Mouse (Mus musculus) cerebellum, adult 2 months (tissue): ENCODE measurements around the gene Timm8a2. TPM values are rescaled to one million over a fixed set of nuclear protein-coding genes. Genes with fewer than 3 reads are reported as not detected.

Experiments used
- DNase-seq, 2 experiments: peaks; one replicate each; pipeline ENCODE4 v3.0.0; 2021
- H3K27ac ChIP-seq: fragments of 200-500 bp; 2 replicates; pipeline ENCODE4 v1.5.1; 2012; ENCODE audit warnings: low read length, control low read depth, inconsistent platforms; ENCODE audit not compliant: insufficient read depth
- H3K27me3 ChIP-seq: fragments of 200-500 bp; 2 replicates; pipeline ENCODE4 v1.6.1; 2012; ENCODE audit warnings: inconsistent platforms, mild to moderate bottlenecking, low read length, moderate library complexity; ENCODE audit not compliant: control insufficient read depth, insufficient read depth
- H3K4me1 ChIP-seq: fragments of 200-500 bp; 2 replicates; pipeline ENCODE4 v1.6.1; 2011; ENCODE audit warnings: low read length; ENCODE audit not compliant: control insufficient read depth, insufficient read depth
- H3K4me3 ChIP-seq: fragments of 200-500 bp; replicated peaks from 2 replicates; pipeline ENCODE3; 2011; ENCODE audit warnings: mild to moderate bottlenecking, low read depth, low read length, control low read depth; ENCODE audit not compliant: insufficient read depth
- CTCF ChIP-seq: fragments of 200-500 bp; IDR thresholded peaks from 2 replicates; pipeline ENCODE4 v1.5.1; 2011; ENCODE audit warnings: low read depth, mild to moderate bottlenecking, control low read depth, low read length, moderate library complexity, borderline replicate concordance; ENCODE audit not compliant: insufficient read depth
- POLR2A ChIP-seq: fragments of 200-500 bp; IDR thresholded peaks from 2 replicates; pipeline ENCODE4 v1.6.1; 2011; ENCODE audit warnings: low read length, control low read depth, borderline replicate concordance; ENCODE audit not compliant: insufficient read depth
- WGBS: fragments of 180-500 bp; shearing (Covaris S2); methylation state at CpG from one replicate; pipeline ENCODE4 v1.1.7; 2018; 5-methylcytosine and 5-hydroxymethylcytosine counted together
- polyA plus RNA-seq: library from polyadenylated mRNA; depleted of rRNA; stranded (reverse); fragments of >200 nt; gene quantifications from 2 replicates; pipeline ENCODE4 v1.2.3, GENCODE M21; 2012

Gene Timm8a2
- polyA plus RNA-seq, 1 experiment = 0.28 TPM

GRCm38 (mm10) chr14:122012814-122013213 is 21.7 kb upstream of the Timm8a2 start:
- TF ChIP-seq POLR2A (no peak), CTCF (no peak)
- Histone ChIP-seq H3K27me3 (no peaks in the 10 kb centered on the region), H3K4me1 (no peaks in the 10 kb centered on the region), H3K4me3 (no peak overlapping the region), H3K27ac (no peak overlapping the region)
- DNase-seq = no peak
- 78% methylated on average over 13 of the region's 13 CpGs for WGBS

- 89% methylated on average over 14 of the region's 14 CpGs for WGBS
- H3K4me3 ChIP-seq = no peak overlapping the region
- DNase-seq = no peak
- no peaks in the 10 kb centered on the region for H3K4me1 ChIP-seq
- no peak overlapping the region for H3K27ac ChIP-seq
- TF ChIP-seq POLR2A (no peak), CTCF (no peak)
- no peaks in the 10 kb centered on the region for H3K27me3 ChIP-seq
Measured at GRCm38 (mm10) chr14:122013417-122013951, 21.0 kb upstream of the Timm8a2 start.

DNA sequence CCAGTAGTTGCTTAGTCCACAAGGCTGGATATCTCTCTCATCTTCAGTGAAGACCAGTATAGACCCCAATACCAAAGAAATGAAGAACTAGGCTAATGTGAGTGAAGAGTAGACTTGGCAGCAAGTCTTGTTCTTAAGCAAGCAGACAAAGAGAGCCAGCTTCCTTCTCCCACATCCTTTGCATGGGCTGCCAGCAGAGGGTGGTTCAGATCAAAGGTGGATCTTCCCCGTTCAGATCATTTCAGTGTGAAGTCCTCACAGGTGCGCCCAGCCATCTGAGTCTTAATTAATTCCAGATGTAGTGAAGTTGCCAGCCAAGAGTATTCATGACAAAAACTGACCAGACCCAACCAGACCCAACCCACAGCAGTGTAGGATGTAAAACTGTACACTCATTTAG is 16.5 kb upstream of the Timm8a2 start:
- no peak overlapping the region for H3K27ac ChIP-seq
- H3K27me3 ChIP-seq = no peaks in the 10 kb centered on the region
- no peaks in the 10 kb centered on the region for H3K4me1 ChIP-seq
- no peak overlapping the region for H3K4me3 ChIP-seq
- WGBS = 79% methylated on average over 2 of the region's 2 CpGs
- no peak for DNase-seq
- no peak for TF ChIP-seq POLR2A
- TF ChIP-seq CTCF = no peak

- no peak for TF ChIP-seq CTCF
- TF ChIP-seq POLR2A = no peak
Measured at GRCm38 (mm10) chr14:122019389-122019788, 15.1 kb upstream of the Timm8a2 start.

GRCm38 (mm10) chr14:122020567-122020966 is 13.9 kb upstream of the Timm8a2 start:
- Histone ChIP-seq H3K27me3 (no peaks in the 10 kb centered on the region), H3K4me1 (no peaks in the 10 kb centered on the region), H3K27ac (no peak overlapping the region), H3K4me3 (no peak overlapping the region)
- DNase-seq = no peak
- 94% methylated on average over 6 of the region's 6 CpGs for WGBS
- TF ChIP-seq CTCF (no peak), POLR2A (no peak)

More at GRCm38 (mm10) chr14:122019389-122019788, 15.1 kb upstream of the Timm8a2 start:
- Histone ChIP-seq H3K4me1 (no peaks in the 10 kb centered on the region), H3K27me3 (no peaks in the 10 kb centered on the region), H3K4me3 (no peak overlapping the region), H3K27ac (no peak overlapping the region)
- DNase-seq = no peak
- WGBS = 98% methylated on average over 2 of the region's 2 CpGs

DNA sequence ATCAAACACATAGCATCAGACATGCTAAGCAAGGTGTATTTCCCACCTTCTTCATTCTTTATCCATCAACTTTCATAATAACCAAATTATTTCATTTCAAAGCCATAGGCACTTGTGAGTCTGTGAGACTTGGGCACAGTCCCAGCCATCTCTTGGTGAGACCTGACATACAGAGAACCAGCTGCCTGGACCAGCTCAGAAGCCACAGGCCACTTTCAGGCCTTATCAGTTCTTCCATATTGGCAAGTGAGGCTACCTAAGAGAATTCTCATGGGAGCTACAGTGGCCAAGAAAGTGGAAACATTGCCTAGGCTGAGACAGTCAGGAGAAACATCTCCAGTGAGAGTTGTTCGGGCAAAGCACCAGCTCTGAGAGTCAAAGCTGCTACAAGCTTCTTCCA is 11.4 kb upstream of the Timm8a2 start:
- no peak for DNase-seq
- no peak overlapping the region for H3K4me3 ChIP-seq
- 71% methylated on average over 1 of the region's 1 CpGs for WGBS
- H3K27ac ChIP-seq = no peak overlapping the region
- H3K4me1 ChIP-seq = no peaks in the 10 kb centered on the region
- H3K27me3 ChIP-seq = no peaks in the 10 kb centered on the region
- TF ChIP-seq CTCF (no peak), POLR2A (no peak)

DNA sequence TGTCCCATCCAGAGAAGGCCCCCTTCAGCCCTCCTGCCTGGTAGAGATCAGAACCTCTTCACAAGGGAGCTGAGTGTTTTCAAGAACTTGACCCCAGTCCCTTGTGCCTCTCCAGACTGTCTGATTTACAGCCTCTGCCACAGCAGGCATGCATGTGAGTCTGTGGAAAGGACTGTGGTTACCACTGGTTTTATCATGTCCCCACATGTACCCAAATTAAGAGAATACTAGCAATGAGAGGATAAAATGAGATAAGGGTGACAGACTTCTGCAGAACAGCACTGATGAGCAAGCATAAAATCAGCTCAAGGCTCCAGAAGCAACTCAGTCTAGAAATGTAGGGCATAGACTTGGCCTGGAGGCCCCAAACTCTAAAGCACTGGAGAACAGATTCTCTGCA is 10.5 kb upstream of the Timm8a2 start:
- Histone ChIP-seq H3K27me3 (no peaks in the 10 kb centered on the region), H3K4me3 (no peak overlapping the region), H3K4me1 (no peaks in the 10 kb centered on the region), H3K27ac (no peak overlapping the region)
- DNase-seq = no peak
- TF ChIP-seq POLR2A (no peak), CTCF (no peak)

DNA sequence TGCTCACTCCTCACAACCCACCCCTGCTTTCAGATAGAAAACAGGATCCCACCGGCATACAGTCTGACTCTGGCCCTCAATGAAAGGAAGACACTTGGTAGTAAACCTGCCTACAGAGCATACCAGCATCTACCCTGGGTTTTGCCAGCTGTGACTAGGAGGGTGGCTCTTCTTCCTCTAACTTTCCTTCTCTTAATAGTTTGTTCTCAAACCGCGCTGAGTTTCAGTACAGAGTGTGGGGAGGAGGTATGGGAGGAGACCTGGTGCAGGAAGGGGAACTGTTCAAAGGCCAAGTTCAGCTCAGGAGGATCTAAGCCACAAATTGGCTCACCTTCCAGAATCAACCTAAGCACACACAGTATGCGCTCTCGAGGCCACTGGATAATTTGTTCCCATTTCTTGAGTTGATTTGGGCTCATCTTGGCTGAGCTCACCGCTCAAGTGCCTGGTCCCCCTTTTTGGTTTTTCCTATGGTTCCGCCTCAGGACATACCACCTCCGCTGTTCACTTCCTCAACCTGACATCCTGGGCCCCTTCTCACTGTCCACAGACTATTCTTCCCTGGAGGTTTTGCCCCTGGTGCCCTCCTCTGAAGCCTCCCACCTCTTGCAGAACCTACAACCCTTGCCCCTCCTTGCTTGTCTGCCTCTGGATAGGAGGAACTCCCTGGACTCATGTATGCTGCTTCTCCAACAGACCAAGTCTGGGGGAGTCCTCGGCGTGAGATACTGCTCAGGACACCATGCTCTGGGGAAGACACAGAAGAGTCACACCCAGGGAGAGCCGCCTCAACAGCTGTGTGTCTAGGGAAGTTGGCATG is 5.3 kb upstream of the Timm8a2 start:
- no peak overlapping the region for H3K4me3 ChIP-seq
- H3K27ac ChIP-seq = no peak overlapping the region
- H3K27me3 ChIP-seq = no peaks in the 10 kb centered on the region
- DNase-seq = no peak
- no peaks in the 10 kb centered on the region; the same call in 1 of the 2 replicates for H3K4me1 ChIP-seq
- TF ChIP-seq POLR2A (no peak), CTCF (no peak)
- 88% methylated on average over 11 of the region's 11 CpGs for WGBS
